Mouse (Mus musculus) neutrophil, adult 83 days (primary cell): ENCODE measurements around the gene Ssxb8. TPM values are rescaled to one million over a fixed set of nuclear protein-coding genes. Genes with fewer than 3 reads are reported as not detected.

Experiments used
- total RNA-seq, 2 experiments: library from RNA; stranded (reverse); gene quantifications; one replicate each; pipeline ENCODE4 v1.2.4; 2023

Ssxb8 gene
- total RNA-seq = not detected

DNA sequence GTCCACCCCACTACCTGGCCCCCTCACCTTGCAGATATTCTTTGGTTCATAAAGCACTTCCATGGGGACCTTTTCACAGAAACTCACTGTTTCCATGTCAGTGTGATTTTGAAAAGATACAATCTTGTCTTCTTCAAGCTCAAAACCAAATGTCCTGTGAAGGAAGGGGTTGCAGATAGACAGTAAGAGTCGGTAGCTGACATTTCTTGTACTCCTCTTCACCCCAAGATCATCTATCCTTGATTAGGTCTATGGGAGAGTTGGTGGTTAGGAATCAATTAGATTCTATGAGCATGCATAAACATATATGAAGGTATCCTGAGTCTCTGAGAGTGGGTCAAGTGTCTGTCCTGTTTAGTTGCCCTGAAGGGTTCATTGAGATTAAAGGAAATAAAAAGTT, at the start of gene Ssxb8:
TSS of gene Ssxb8 (minus strand) at position 101 of the 400 bp plus-strand sequence.

Other genes with a start within 250 kb of the Ssxb8 start
- gene Ssxb2, start 229.1 kb downstream of the Ssxb8 start, total RNA-seq = not detected
- not detected for gene Gm14459, start 165.9 kb downstream of the Ssxb8 start, total RNA-seq
- gene Ssxb6, start 142.6 kb downstream of the Ssxb8 start, total RNA-seq = not detected
- gene Ssxb3, start 99.0 kb downstream of the Ssxb8 start, total RNA-seq = not detected
- not detected for gene Ssx9, start 57.6 kb upstream of the Ssxb8 start, total RNA-seq
- not detected for gene Ssxb5, start 112.8 kb upstream of the Ssxb8 start, total RNA-seq
- not detected for gene Gm6592, start 153.2 kb upstream of the Ssxb8 start, total RNA-seq
- gene Gm5751, start 183.4 kb upstream of the Ssxb8 start, total RNA-seq = not detected
- gene B630019K06Rik, start 201.5 kb upstream of the Ssxb8 start, total RNA-seq = under 1 TPM; 0.35 TPM